Mouse (Mus musculus) embryonic stem cell, embryonic (primary cell): ENCODE data around the gene Acan.

Source experiments
- CTCF ChIA-PET, 4 experiments: fragments of 300-600 bp in 2 of 4; fragments of 350-600 bp in 2 of 4; sonication (Branson Sonifier 250); formaldehyde crosslinking; loops; one replicate each; lab custom pipeline; 2022; ENCODE audit warnings: inconsistent platforms in 2 of 4; lab: Charles Lee
- POLR2A ChIA-PET, 4 experiments: fragments of 300-600 bp in 2 of 4; fragments of 350-600 bp in 2 of 4; sonication (Branson Sonifier 250); formaldehyde crosslinking; loops; one replicate each; lab custom pipeline; 2022; ENCODE audit warnings: antibody characterized with exemption in 4 of 4, inconsistent platforms in 1 of 4; lab: Charles Lee

The Acan gene

GRCm38 (mm10) chr7:79123465-79123864 lies 70.2 kb downstream of the Acan start:
- POLR2A ChIA-PET: interaction anchor here in 1 of 4 experiments (0.6 kb wide), 1 partner anchor 211 kb away, joined by 3 read pairs; no protein-coding TSS in a partner anchor
- CTCF ChIA-PET: no interaction called here

DNA sequence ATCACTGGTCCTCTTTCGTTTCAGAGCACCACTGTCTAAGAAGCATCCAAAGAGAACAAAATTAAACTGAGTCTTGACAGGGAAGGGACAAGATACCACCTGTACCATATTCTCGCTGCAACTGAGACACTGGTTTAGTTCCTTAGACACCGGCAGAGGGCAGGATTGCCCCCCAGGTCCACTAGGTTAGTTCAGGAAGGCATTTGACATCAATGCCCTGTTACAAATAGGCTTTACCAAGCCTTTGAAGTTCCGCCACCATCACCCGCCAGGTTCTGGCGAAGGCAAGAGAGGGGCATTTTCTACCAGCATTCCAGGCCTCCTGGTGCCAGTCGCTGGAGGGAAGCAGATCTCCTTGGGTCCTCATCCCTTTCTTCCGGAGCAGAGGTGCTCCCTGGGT lies 76.6 kb downstream of the Acan start:
- POLR2A ChIA-PET: interaction anchor here in 2 of 4 experiments (1.0 to 3.5 kb wide), 9 partner anchors 9 to 336 kb away, joined by 3 to 14 read pairs (median 4); partner anchors contain the start of genes Mfge8 (in 1 of the 2) and Polg (in 1 of the 2)
- CTCF ChIA-PET: interaction anchor here in 3 of 4 experiments (0.9 to 2.8 kb wide), 10 partner anchors 9 to 219 kb away, joined by 3 to 12 read pairs (median 4); no protein-coding TSS in a partner anchor

DNA sequence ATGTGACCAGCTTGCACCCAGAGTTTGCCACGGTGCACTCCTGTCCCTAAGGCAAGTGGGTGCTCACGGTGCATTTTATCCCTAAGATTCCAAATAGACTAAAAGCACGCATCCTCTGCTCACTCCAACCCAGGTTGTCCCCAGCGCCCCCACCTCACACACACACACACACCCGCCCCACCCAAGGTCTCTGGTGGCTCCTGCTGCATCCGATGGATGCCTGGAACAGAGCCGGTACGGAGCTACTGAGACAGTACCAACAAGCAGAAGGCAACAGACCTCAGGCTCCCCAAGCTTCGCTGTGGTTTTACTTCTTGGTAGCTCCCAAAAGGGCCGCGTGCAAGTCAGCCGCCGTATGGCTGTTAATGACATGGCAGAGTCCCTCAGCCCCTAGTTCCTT lies 77.1 kb downstream of the Acan start:
- CTCF ChIA-PET: interaction anchor here (0.6 to 2.8 kb wide), 14 partner anchors 8 to 218 kb away, joined by 3 to 12 read pairs (median 4); no protein-coding TSS in a partner anchor
- POLR2A ChIA-PET: interaction anchor here in 2 of 4 experiments (0.8 to 3.5 kb wide), 16 partner anchors 9 to 336 kb away, joined by 3 to 14 read pairs (median 4); partner anchors contain the start of genes Mfge8 (in 1 of the 2) and Polg (in 1 of the 2)

DNA sequence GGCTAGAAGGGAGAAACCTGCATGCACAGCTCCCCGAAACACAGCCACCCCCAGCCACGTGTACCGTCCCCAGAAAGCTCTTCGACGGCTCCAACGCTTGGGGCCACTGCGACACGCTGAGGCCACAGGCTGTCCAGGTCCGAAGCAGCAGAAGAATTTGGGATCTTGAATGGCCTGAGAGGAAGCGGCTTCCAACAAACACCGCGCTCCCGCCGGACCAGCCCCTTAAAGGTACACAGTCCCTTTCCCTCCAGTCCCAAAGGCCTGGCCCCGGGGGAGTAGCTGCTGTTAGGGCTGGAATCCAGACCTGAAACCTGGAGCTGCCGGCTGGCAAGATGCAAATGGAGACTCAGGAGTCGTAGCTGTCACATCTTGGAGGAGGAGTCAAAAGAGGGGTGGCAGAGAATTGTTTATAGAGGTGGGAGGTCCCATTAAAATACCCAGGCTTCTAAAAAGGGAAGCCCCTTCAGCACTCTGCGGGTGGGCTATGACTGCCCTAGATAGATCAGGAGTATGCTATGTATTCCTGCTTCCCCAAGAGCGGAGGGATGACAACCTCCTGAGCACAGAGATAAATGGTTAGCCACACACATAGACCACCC lies 77.7 kb downstream of the Acan start, which contains the start of gene Hapln3:
Hapln3 (minus strand) TSS at position 176 of the 602 bp plus-strand sequence.
- POLR2A ChIA-PET: interaction anchor here in 2 of 4 experiments (0.6 to 3.5 kb wide), 18 partner anchors 8 to 335 kb away, joined by 3 to 14 read pairs (median 4); partner anchors contain the start of genes Mfge8 (in 1 of the 2) and Polg (in 1 of the 2)
- CTCF ChIA-PET: interaction anchor here (0.6 to 2.8 kb wide), 15 partner anchors 8 to 218 kb away, joined by 3 to 12 read pairs (median 4); no protein-coding TSS in a partner anchor

- POLR2A ChIA-PET: interaction anchor here in 2 of 4 experiments (0.6 to 3.5 kb wide), 5 partner anchors 15 to 799 kb away, joined by 5 to 14 read pairs (median 6); partner anchors contain the start of gene Mfge8 (in 1 of the 2)
- CTCF ChIA-PET: interaction anchor here in 2 of 4 experiments (0.6 to 1.0 kb wide), 6 partner anchors 7 to 1489 kb away, joined by 3 to 6 read pairs (median 3); no protein-coding TSS in a partner anchor
Observed at GRCm38 (mm10) chr7:79133391-79133790, 80.1 kb downstream of the Acan start.

- ChIA-PET CTCF (interaction anchor here (0.6 to 3.8 kb wide), 11 partner anchors 9 to 218 kb away, joined by 3 to 22 read pairs (median 3); partner anchors contain the start of genes Hapln3 (in 2 of the 4) and Mfge8 (in 1 of the 4)), POLR2A (interaction anchor here in 3 of 4 experiments (0.6 to 2.9 kb wide), 12 partner anchors 9 to 230 kb away, joined by 3 to 11 read pairs (median 6); partner anchors contain the start of genes Abhd2 (in 1 of the 3), Hapln3 (in 1 of the 3) and Mfge8 (in 1 of the 3))
Observed at GRCm38 (mm10) chr7:79139328-79139824, 86.1 kb downstream of the Acan start.

DNA sequence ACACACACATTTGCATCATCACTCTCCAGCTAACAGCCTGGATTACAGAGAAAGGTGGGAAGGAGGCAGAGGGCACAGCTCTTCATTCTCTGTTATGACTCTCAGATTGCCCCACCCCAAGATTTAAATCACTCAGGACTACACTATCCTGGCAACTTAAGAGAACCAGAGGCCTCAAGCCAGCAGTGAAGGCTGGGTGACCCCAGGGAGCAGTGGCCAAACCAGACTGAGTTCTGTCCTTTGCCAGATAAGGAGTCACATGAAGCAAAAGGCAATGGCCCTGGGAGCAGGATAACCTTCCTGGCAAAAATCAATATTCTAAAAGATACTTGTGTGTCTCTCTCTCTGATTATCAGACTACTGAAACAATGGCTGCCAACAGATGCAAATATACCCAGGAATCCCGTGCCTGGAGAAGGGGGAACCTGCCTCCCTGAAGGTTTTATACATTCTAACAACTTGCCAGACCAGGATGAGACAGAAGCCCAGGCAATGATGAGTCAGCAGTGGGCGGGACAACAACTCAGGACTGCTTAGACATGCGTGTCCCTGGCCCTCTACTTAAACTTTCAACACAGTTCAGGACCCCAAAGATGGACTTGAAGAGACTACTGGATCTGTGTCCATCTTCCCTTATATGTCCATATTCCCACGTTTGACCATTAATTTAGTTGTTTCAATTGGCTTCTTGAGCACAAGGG lies 86.8 kb downstream of the Acan start:
- POLR2A ChIA-PET: interaction anchor here (0.6 to 2.9 kb wide), 19 partner anchors 8 to 229 kb away, joined by 3 to 11 read pairs (median 6); partner anchors contain the start of genes Mfge8 (in 2 of the 4), Abhd2 (in 1 of the 4) and Hapln3 (in 1 of the 4)
- CTCF ChIA-PET: interaction anchor here (0.5 to 3.8 kb wide), 75 partner anchors 7 to 229 kb away, joined by 3 to 22 read pairs (median 4); partner anchors contain the start of genes Mfge8 (in 3 of the 4), Hapln3 (in 2 of the 4) and Abhd2 (in 1 of the 4)

- POLR2A ChIA-PET: interaction anchor here (0.6 to 2.0 kb wide), 14 partner anchors 8 to 100 kb away, joined by 3 to 7 read pairs (median 4); partner anchors contain the start of genes Acan (in 1 of the 4) and Mfge8 (in 1 of the 4)
Observed at GRCm38 (mm10) chr7:79140897-79141296, 87.6 kb downstream of the Acan start.

GRCm38 (mm10) chr7:79147011-79147837 lies 93.9 kb downstream of the Acan start:
- CTCF ChIA-PET: interaction anchor here (0.6 to 2.6 kb wide), 10 partner anchors 13 to 406 kb away, joined by 3 to 16 read pairs (median 4); partner anchors contain the start of genes Acan (in 1 of the 4) and Rlbp1 (in 1 of the 4)

More at GRCm38 (mm10) chr7:79140897-79141296, 87.6 kb downstream of the Acan start:
- CTCF ChIA-PET: interaction anchor here (0.5 to 3.8 kb wide), 77 partner anchors 8 to 294 kb away, joined by 3 to 22 read pairs (median 4); partner anchors contain the start of genes Mfge8 (in 3 of the 4), Abhd2 (in 1 of the 4), Det1 (in 1 of the 4) and Hapln3 (in 1 of the 4)

GRCm38 (mm10) chr7:79147931-79148653 lies 94.8 kb downstream of the Acan start:
- ChIA-PET POLR2A (interaction anchor here (0.6 to 2.9 kb wide), 47 partner anchors 7 to 1413 kb away, joined by 3 to 16 read pairs (median 4); partner anchors contain the start of genes Aen (in 1 of the 4) and Hapln3 (in 1 of the 4)), CTCF (interaction anchor here (0.6 to 2.6 kb wide), 16 partner anchors 7 to 504 kb away, joined by 3 to 12 read pairs (median 4); partner anchors contain the start of genes Acan (in 1 of the 4) and Rlbp1 (in 1 of the 4))

More at GRCm38 (mm10) chr7:79147011-79147837, 93.9 kb downstream of the Acan start:
- POLR2A ChIA-PET: interaction anchor here (0.6 to 2.9 kb wide), 21 partner anchors 8 to 326 kb away, joined by 3 to 16 read pairs (median 5); partner anchors contain the start of genes Abhd2 (in 1 of the 4) and Hapln3 (in 1 of the 4)

DNA sequence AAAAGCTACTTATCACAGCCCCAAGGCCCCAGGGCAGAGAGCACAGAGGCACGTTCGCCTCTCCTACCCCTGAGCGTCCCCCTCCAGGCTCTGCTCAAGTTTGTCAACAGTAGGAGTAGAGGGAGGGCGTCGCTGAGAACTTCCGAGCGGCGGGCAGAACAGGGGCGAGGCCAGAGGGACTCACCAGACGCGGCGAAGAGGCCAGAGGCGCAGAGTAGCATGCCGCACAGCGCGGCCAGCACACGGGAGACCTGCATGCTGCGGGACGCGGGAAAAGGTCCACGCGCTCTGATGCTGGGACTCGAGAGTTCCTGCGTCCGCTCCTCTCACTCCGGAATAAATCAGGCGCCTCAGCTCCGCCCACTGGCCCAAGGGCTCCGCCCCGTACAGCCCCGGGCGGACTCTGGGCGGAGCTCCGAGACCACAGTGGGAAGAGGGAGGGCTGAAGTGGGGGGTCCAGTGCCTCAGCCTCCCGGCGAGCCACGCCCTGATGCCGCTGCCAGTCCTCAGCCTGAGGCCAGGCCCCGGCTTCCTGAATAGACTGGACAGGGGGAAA lies 95.5 kb downstream of the Acan start, which contains the start of gene Mfge8:
Mfge8 (minus strand) TSS at position 350 of the 556 bp plus-strand sequence.
- ChIA-PET POLR2A (interaction anchor here (0.6 to 2.9 kb wide), 51 partner anchors 8 to 1413 kb away, joined by 3 to 16 read pairs (median 4); partner anchors contain the start of genes Abhd2 (in 1 of the 4), Aen (in 1 of the 4) and Hapln3 (in 1 of the 4)), CTCF (interaction anchor here (0.5 to 2.6 kb wide), 16 partner anchors 8 to 505 kb away, joined by 3 to 10 read pairs (median 4); no protein-coding TSS in a partner anchor)

DNA sequence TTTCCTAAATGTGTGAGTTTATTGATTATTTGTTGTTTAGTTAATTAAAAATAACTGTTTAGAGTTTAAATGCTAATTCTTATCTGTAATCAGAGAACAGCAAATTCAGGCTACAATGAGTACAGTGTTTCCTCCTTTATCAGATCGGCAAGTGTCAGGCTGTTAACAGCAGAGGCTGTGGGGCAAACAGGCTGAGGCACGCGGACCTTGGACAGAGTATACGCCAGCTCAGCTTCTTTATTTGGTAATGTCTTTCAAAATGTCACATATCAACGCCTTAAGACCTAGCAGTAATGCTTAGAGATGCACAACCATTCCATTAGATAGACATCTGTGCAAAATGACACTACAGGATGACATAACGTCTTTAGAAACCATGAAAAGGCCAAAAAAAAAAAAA lies 96.2 kb downstream of the Acan start:
- CTCF ChIA-PET: interaction anchor here in 3 of 4 experiments (0.5 to 2.6 kb wide), 16 partner anchors 9 to 565 kb away, joined by 3 to 10 read pairs (median 4); no protein-coding TSS in a partner anchor
- POLR2A ChIA-PET: interaction anchor here (0.6 to 2.9 kb wide), 47 partner anchors 9 to 385 kb away, joined by 3 to 16 read pairs (median 4); partner anchors contain the start of genes Abhd2 (in 1 of the 4), Acan (in 1 of the 4), Aen (in 1 of the 4) and Hapln3 (in 1 of the 4)

DNA sequence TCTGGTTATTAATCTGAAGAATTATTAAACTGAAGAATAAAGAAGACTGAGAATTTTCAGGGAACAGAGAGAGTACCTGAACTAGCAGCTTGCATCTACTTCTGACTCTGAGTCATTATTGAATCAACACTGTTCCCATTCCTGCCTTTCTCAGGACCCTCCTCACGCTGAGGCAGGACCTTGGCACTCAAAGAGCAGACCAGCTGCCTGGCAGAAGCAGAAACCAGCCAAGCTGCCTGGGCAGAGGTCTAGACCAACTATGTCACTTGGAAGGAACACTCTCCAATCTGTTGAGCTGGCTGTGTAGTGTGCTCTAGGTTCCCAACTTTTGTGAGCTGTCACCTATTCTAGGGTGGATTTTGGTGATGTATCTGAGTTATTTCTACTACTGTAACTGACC lies 106.1 kb downstream of the Acan start:
- ChIA-PET POLR2A (interaction anchor here in 2 of 4 experiments (0.9 to 2.7 kb wide), 3 partner anchors 10 to 11 kb away, joined by 5 to 10 read pairs (median 6); partner anchors contain the start of gene Mfge8 (in 2 of the 2)), CTCF (no interaction called here)
